Mouse (Mus musculus) myocyte (in vitro differentiated cells): ENCODE results near the gene Papss2. TPM values are rescaled to one million over a fixed set of nuclear protein-coding genes. Genes with fewer than 3 reads are reported as not detected.
A peak's percentile ranks its signal among the peaks of the same experiment; 100 is the strongest.

ENCODE experiments used
- H3K27me3 ChIP-seq: one replicate; pipeline ENCODE4 v1.6.1; 2011; ENCODE audit not compliant: control insufficient read depth, insufficient read depth, insufficient read length
- H3K36me3 ChIP-seq: one replicate; pipeline ENCODE4 v1.6.1; 2011; ENCODE audit not compliant: control insufficient read depth, insufficient read depth
- H3K4me2 ChIP-seq: one replicate; pipeline ENCODE4 v1.6.1; 2011; ENCODE audit warnings: low read depth, control low read depth
- H3K4me3 ChIP-seq: one replicate; pipeline ENCODE4 v1.5.1; 2011; ENCODE audit warnings: mild to moderate bottlenecking, control low read depth, moderate library complexity
- H3K79me2 ChIP-seq: one replicate; pipeline ENCODE4 v1.6.1; 2011; ENCODE audit not compliant: control insufficient read depth, insufficient read depth
- H3ac ChIP-seq: one replicate; pipeline ENCODE4 v1.6.1; 2011; ENCODE audit not compliant: control insufficient read depth, insufficient read length
- CEBPB ChIP-seq: IDR thresholded peaks from 2 replicates; pipeline ENCODE4 v1.6.1; 2011; ENCODE audit warnings: mild to moderate bottlenecking, moderate library complexity; ENCODE audit not compliant: poor library complexity, insufficient read depth, severe bottlenecking
- E2F4 ChIP-seq: IDR thresholded peaks from one replicate; pipeline ENCODE4 v1.6.1; 2011; ENCODE audit warnings: mild to moderate bottlenecking, control low read depth, moderate library complexity; ENCODE audit not compliant: insufficient read depth
- MAX ChIP-seq: IDR thresholded peaks from one replicate; pipeline ENCODE4 v1.6.1; 2011; ENCODE audit warnings: low read depth, mild to moderate bottlenecking, control low read depth
- MYOD1 ChIP-seq, 3 experiments: IDR thresholded peaks; one replicate each; pipeline ENCODE4 v1.6.1; 2011; ENCODE audit warnings: control low read depth in 2 of 3, low read depth in 2 of 3, mild to moderate bottlenecking in 2 of 3, moderate library complexity in 1 of 3; ENCODE audit not compliant: insufficient read length in 2 of 3, control insufficient read depth in 1 of 3
- MYOG ChIP-seq, 3 experiments: IDR thresholded peaks; one replicate each; pipeline ENCODE4 v1.6.1; 2011; ENCODE audit warnings: control low read depth in 2 of 3, low read depth in 2 of 3, mild to moderate bottlenecking in 2 of 3; ENCODE audit not compliant: insufficient read length in 2 of 3, control insufficient read depth in 1 of 3, insufficient read depth in 1 of 3
- POLR2A ChIP-seq: IDR thresholded peaks from one replicate; pipeline ENCODE4 v1.6.1; 2011; ENCODE audit warnings: low read depth, mild to moderate bottlenecking, control low read depth, moderate library complexity; ENCODE audit not compliant: insufficient read length
- POLR2AphosphoS2 ChIP-seq: IDR thresholded peaks from one replicate; pipeline ENCODE4 v1.6.1; 2011; ENCODE audit warnings: low read depth, control low read depth; ENCODE audit not compliant: insufficient read length
- REST ChIP-seq: IDR thresholded peaks from one replicate; pipeline ENCODE4 v1.6.1; 2011; ENCODE audit warnings: mild to moderate bottlenecking, control low read depth, moderate library complexity; ENCODE audit not compliant: insufficient read depth, insufficient read length
- SRF ChIP-seq: IDR thresholded peaks from one replicate; pipeline ENCODE4 v1.6.1; 2011; ENCODE audit warnings: low read depth; ENCODE audit not compliant: control insufficient read depth, insufficient read length
- TCF12 ChIP-seq: IDR thresholded peaks from one replicate; pipeline ENCODE4 v1.6.1; 2011; ENCODE audit warnings: mild to moderate bottlenecking, control low read depth; ENCODE audit not compliant: poor library complexity, insufficient read depth, severe bottlenecking
- TCF3 ChIP-seq: IDR thresholded peaks from one replicate; pipeline ENCODE4 v1.6.1; 2011; ENCODE audit warnings: low read depth, control low read depth; ENCODE audit not compliant: insufficient read length
- USF1 ChIP-seq: IDR thresholded peaks from one replicate; pipeline ENCODE4 v1.6.1; 2011; ENCODE audit warnings: low read depth, mild to moderate bottlenecking, control low read depth, moderate library complexity
- polyA plus RNA-seq: library from polyadenylated mRNA; unstranded; fragments of >200 nt; fragmentation: generic; extraction: Trizol; gene quantifications from one replicate; pipeline ENCODE4 v1.2.1, GENCODE M21; 2012; ENCODE audit warnings: missing spikeins

The Papss2 gene
- polyA plus RNA-seq, 1 experiment = 0.47 TPM

DNA sequence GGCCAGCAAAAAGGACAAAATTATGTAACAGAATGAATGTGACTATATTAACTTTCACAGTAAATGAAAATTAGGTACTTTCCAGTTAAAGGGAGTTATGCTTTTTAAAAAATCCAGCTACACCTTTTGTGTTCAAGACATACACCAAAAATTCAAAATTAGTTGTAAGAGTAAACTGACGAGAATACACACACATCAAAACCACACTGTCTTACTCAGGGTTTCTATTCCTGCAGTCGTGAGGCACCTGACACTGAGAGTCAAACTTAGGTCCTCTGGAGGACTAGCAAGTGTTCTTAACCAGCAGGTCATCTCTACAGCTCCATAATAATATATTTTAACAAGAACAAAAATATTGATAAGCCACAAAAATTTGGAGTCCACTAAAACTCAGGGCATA, 101.1 kb downstream of the Papss2 start:
- H3K79me2 ChIP-seq = no peaks in the 10 kb centered on the region
- no peak for TF ChIP-seq TCF3
- no peak for TF ChIP-seq POLR2AphosphoS2
- TF ChIP-seq MYOG (IDR thresholded peaks at IDR 0.05; ENCODE audit: control insufficient read depth in 1 of 3, insufficient read depth in 1 of 3, insufficient read length in 2 of 3, low read depth in 2 of 3) = no peak
- no peak for TF ChIP-seq REST
- TF ChIP-seq MYOD1 (IDR thresholded peaks at IDR 0.05; ENCODE audit: control insufficient read depth in 1 of 3, insufficient read length in 2 of 3, low read depth in 2 of 3) = no peak
- no peak for TF ChIP-seq E2F4
- no peak for TF ChIP-seq CEBPB
- TF ChIP-seq SRF = no peak
- TF ChIP-seq MAX = no peak
- no peak for TF ChIP-seq USF1
- TF ChIP-seq POLR2A = no peak
- H3ac ChIP-seq = no peak overlapping the region
- H3K27me3 ChIP-seq = no peaks in the 10 kb centered on the region
- H3K36me3 ChIP-seq = peaks cover 51% of the 10 kb centered on the region
- no peak overlapping the region for H3K4me2 ChIP-seq
- no peak overlapping the region for H3K4me3 ChIP-seq

- H3K4me3 ChIP-seq = no peak overlapping the region
- peaks cover 36% of the 10 kb centered on the region for H3K36me3 ChIP-seq
- no peak overlapping the region for H3ac ChIP-seq
- no peak for TF ChIP-seq USF1
- no peak for TF ChIP-seq TCF3
- peak in 1 of 3 experiments; percentile 18 for TF ChIP-seq MYOD1 (IDR thresholded peaks at IDR 0.05; ENCODE audit: control insufficient read depth in 1 of 3, insufficient read length in 2 of 3, low read depth in 2 of 3)
- no peak for TF ChIP-seq TCF12
- TF ChIP-seq MYOG (IDR thresholded peaks at IDR 0.05; ENCODE audit: control insufficient read depth in 1 of 3, insufficient read depth in 1 of 3, insufficient read length in 2 of 3, low read depth in 2 of 3) = no peak
- H3K4me2 ChIP-seq = no peak overlapping the region
- H3K27me3 ChIP-seq = no peaks in the 10 kb centered on the region
- peaks cover 6% of the 10 kb centered on the region for H3K79me2 ChIP-seq
Observed at GRCm38 (mm10) chr19:32702191-32702590, 106.6 kb downstream of the Papss2 start.

DNA sequence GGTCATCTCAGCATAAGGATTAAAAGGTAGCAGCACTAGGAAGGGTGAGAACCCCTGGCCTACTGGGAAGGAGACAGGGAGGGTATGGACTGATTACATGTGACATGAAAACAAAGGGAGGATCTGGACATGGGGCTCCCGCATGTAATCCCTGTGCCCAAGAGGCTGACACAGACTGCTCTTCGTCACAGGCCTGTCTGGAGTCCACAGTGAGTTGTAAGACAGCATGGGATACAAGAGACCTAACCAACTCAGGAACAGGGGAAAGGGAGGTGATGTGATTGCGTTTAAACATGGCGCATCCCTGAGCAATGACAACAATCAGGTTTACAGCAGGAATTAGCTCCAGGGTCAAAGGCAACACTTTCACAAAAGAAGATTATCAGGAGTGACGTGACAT, 113.4 kb downstream of the Papss2 start:
- Histone ChIP-seq H3K4me3 (no peak overlapping the region), H3K79me2 (peaks cover 49% of the 10 kb centered on the region), H3K27me3 (no peaks in the 10 kb centered on the region), H3K36me3 (peaks cover 14% of the 10 kb centered on the region), H3ac (no peak overlapping the region), H3K4me2 (no peak overlapping the region)
- TF ChIP-seq MAX (no peak), CEBPB (no peak), E2F4 (no peak), MYOD1 (IDR thresholded peaks at IDR 0.05; ENCODE audit: control insufficient read depth in 1 of 3, insufficient read length in 2 of 3, low read depth in 2 of 3) (no peak), MYOG (IDR thresholded peaks at IDR 0.05; ENCODE audit: control insufficient read depth in 1 of 3, insufficient read depth in 1 of 3, insufficient read length in 2 of 3, low read depth in 2 of 3) (no peak), TCF12 (no peak), SRF (no peak), POLR2A (no peak), USF1 (no peak), POLR2AphosphoS2 (no peak), REST (no peak), TCF3 (no peak)

DNA sequence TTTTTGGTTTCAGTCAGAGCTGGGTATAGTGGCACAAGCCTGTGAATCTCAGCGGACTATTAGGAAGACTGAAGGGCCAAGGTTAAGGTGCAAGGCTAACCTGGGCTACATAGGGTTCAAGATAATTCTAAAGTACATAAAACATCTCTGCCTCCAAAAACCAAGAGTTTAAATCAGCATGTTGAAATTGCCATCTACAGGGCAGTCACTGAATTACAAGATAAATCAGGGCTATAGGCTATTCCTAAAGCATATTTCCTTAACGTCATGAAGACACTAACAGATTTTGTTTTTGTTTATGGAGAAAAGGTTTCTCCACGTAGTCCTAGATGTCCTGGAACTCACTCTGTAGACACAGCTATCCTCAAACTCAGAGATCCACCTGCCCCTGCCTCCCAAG, 114.7 kb downstream of the Papss2 start:
- no peak overlapping the region for H3ac ChIP-seq
- peaks cover 49% of the 10 kb centered on the region for H3K79me2 ChIP-seq
- H3K4me2 ChIP-seq = peak overlapping the region; percentile 85
- TF ChIP-seq USF1 (no peak), SRF (no peak), REST (no peak), MYOD1 (IDR thresholded peaks at IDR 0.05; ENCODE audit: control insufficient read depth in 1 of 3, insufficient read length in 2 of 3, low read depth in 2 of 3) (no peak), POLR2AphosphoS2 (no peak), E2F4 (no peak), TCF12 (no peak), POLR2A (no peak), MAX (no peak), CEBPB (no peak), MYOG (IDR thresholded peaks at IDR 0.05; ENCODE audit: control insufficient read depth in 1 of 3, insufficient read depth in 1 of 3, insufficient read length in 2 of 3, low read depth in 2 of 3) (no peak), TCF3 (no peak)
- no peak overlapping the region for H3K4me3 ChIP-seq
- no peaks in the 10 kb centered on the region for H3K27me3 ChIP-seq
- H3K36me3 ChIP-seq = peaks cover 11% of the 10 kb centered on the region

DNA sequence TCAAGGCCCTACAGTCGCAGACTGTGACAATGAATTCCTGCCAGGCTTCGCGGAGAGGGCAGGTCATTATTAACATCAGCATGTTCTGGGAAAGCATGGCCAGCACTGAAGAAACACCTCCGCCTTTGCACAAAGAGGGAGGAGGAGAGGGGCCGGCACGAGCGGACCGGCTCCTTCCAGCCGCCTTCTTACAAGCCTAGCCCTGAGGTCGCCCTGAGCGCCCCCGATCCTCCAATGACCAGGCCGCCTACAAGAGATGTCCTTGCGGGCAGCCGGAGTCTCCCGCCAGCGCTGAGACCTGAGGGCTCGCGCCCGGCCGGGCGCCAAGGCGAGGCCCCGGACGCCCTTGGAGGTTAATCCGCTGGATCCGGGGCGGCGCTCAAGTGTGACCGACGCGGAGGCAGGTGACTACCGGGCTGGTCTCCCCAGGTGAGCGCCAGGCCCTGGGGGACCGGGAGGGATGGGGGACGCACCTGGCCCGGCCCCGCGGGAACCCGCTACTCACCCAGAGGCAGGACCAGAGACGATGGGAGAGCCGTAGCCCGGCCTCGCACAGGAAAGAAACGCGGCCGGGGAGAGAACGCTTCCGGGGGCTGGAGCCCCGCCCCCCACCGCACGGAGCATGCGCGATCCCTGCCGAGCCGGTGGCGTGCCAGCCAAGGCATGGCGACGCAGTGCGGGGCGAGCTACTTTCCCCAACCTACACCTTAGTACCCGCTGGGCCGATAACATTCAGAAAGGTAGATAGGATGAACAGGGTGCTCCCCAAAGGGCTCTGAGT, 116.4 kb downstream of the Papss2 start:
- Histone ChIP-seq H3K4me3 (peak overlapping the region; percentile 85), H3K4me2 (peak overlapping the region; percentile 91), H3K79me2 (peaks cover 45% of the 10 kb centered on the region), H3ac (peak overlapping the region; percentile 13), H3K27me3 (no peaks in the 10 kb centered on the region), H3K36me3 (peaks cover 4% of the 10 kb centered on the region)
- TF ChIP-seq REST (peak; percentile 19), POLR2A (peak; percentile 98), MYOG (IDR thresholded peaks at IDR 0.05; ENCODE audit: control insufficient read depth in 1 of 3, insufficient read depth in 1 of 3, insufficient read length in 2 of 3, low read depth in 2 of 3) (no peak), CEBPB (no peak), SRF (no peak), POLR2AphosphoS2 (peak; percentile 99)
